In genomic region chr3:105803600-105803999, GRCm38 (mm10) we compare ENCODE assay signal across 20 mouse cellular contexts. TPM values are rescaled to one million over a fixed set of nuclear protein-coding genes. Genes with fewer than 3 reads are reported as not detected.
DNase-seq lines count a peak whose midpoint lies in the region; ATAC-seq lines count a peak whose summit lies in the region.
"Had no signal": no experiment of that assay in that cellular context is flagged by ENCODE, and none has a peak within 500 bp of the region (broad histone marks: within the 10 kb centered on the region; RNA-seq: fewer than 3 reads in every experiment).

No protein-coding gene starts in this region.

- WGBS in liver, embryonic 15.5 days (ENCODE audit: insufficient replicate concordance), result 58% methylated on average over 11 of the region's 11 CpGs

- H3K4me2 ChIP-seq in liver, embryonic 15.5 days, result no peak overlapping the region
- H3K4me2 ChIP-seq: forebrain, embryonic 15.5 days; heart, embryonic 13.5 days; hindbrain, embryonic 14.5 days; limb, embryonic 12.5 days; neural tube, embryonic 15.5 days; stomach, embryonic 15.5 days had no signal

- no peak overlapping the region for H3K4me3 ChIP-seq in liver, embryonic 15.5 days (replicated peaks)
- H3K4me3 ChIP-seq: forebrain, embryonic 15.5 days; heart, embryonic 13.5 days; left cerebral cortex, adult 2 months; limb, embryonic 12.5 days; neural tube, embryonic 15.5 days; stomach, embryonic 15.5 days had no signal

- no peaks in the 10 kb centered on the region for H3K36me3 ChIP-seq in liver, embryonic 15.5 days (replicated peaks)
- H3K36me3 ChIP-seq: forebrain, embryonic 15.5 days; heart, embryonic 13.5 days; limb, embryonic 12.5 days; neural tube, embryonic 15.5 days; stomach, embryonic 15.5 days had no signal

- no peak for ATAC-seq in liver, embryonic 15.5 days (ENCODE audit: insufficient read depth)
- ATAC-seq: forebrain, embryonic 15.5 days; midbrain, embryonic 16.5 days had no signal

- no peaks in the 10 kb centered on the region for H3K9me3 ChIP-seq in liver, embryonic 15.5 days (replicated peaks)
- H3K9me3 ChIP-seq: forebrain, embryonic 15.5 days; heart, embryonic 13.5 days; limb, embryonic 12.5 days; neural tube, embryonic 15.5 days; stomach, embryonic 15.5 days had no signal

- peaks cover 66% of the 10 kb centered on the region for H3K4me1 ChIP-seq in liver, embryonic 15.5 days (replicated peaks)

- no peaks in the 10 kb centered on the region for H3K27me3 ChIP-seq in liver, embryonic 15.5 days
- H3K27me3 ChIP-seq: forebrain, embryonic 15.5 days; limb, embryonic 12.5 days; neural tube, embryonic 15.5 days; stomach, embryonic 15.5 days had no signal

- H3K9ac ChIP-seq in liver, embryonic 15.5 days, result no peak overlapping the region
- H3K9ac ChIP-seq: forebrain, embryonic 15.5 days; heart, embryonic 13.5 days; hindbrain, embryonic 14.5 days; limb, embryonic 12.5 days; neural tube, embryonic 15.5 days; stomach, embryonic 15.5 days had no signal

- H3K27ac ChIP-seq in liver, embryonic 15.5 days (replicated peaks), result peak overlapping the region; percentile 96; the same call in 1 of the 2 replicates
- H3K27ac ChIP-seq: forebrain, embryonic 15.5 days; heart, embryonic 13.5 days; hindbrain, embryonic 14.5 days; left cerebral cortex, adult 2 months; limb, embryonic 12.5 days; neural tube, embryonic 15.5 days had no signal

- DNase-seq in heart, adult 18-20 months, result peak; percentile 38 to 52
- DNase-seq in heart, postnatal 10 days, result no peak
- peak; percentile 32 to 50 for DNase-seq in spleen, postnatal 36 days (ENCODE audit: low spot score in 2 of 2)
- no peak for DNase-seq in spleen, postnatal 14 days (ENCODE audit: low spot score in 2 of 2)
- no peak for DNase-seq in right cerebral cortex, postnatal 4 days
- no peak for DNase-seq in thymus, postnatal 10 days (ENCODE audit: low spot score in 2 of 2)
- no peak for DNase-seq in layer of hippocampus, adult 8-10 months (ENCODE audit: low spot score in 2 of 2)
- DNase-seq: cerebellum, postnatal 10 days; kidney, adult 8-10 months; right cerebral cortex, postnatal 25 days; thymus, postnatal 4 days had no signal

- intact Hi-C loops in heart, postnatal 10 days (cut with DNase I), result no loop called here

RNA-seq across cellular contexts. Expression of gene Rap1a, which starts 2.5 kb away (rescaled TPM):
- total RNA-seq in heart, adult 18-20 months (2021), result 100 to 1,000 TPM; 106 to 109 TPM
- 100 to 1,000 TPM; 127 to 130 TPM for total RNA-seq in heart, postnatal 10 days (2021)
- polyA plus RNA-seq in liver, embryonic 15.5 days (2015; fragmentation: Nextera tagmentation; extraction: Ambion mirVana), result 87.8 and 106 TPM in 2 replicates
- total RNA-seq in layer of hippocampus, adult 8-10 months (2022), result 100 to 1,000 TPM in 1 of 4 experiments, 10 to 100 TPM in 3; 80.2 to 101 (median 89.7) TPM

Comparison
In these comparisons a context has a peak if more than half of its experiments do, and no peak if none do; other contexts are left out.
1. DNase-seq: peak in heart, adult 18-20 months (2 of 2) and spleen, postnatal 36 days (2 of 2); none in heart, postnatal 10 days (0 of 2), spleen, postnatal 14 days (0 of 2), right cerebral cortex, postnatal 4 days (single experiment), thymus, postnatal 10 days (0 of 2) and layer of hippocampus, adult 8-10 months (0 of 2).